Comparison of ENCODE assay signal across 25 mouse cellular contexts in genomic region chr4:62440986-62441385, GRCm38 (mm10). TPM values are rescaled to one million over a fixed set of nuclear protein-coding genes. Genes with fewer than 3 reads are reported as not detected.
DNase-seq lines count a peak whose midpoint lies in the region; TF ChIP-seq lines count a peak whose summit lies in the region.
"Had no signal": no experiment of that assay in that cellular context is flagged by ENCODE, and none has a peak within 500 bp of the region (broad histone marks: within the 10 kb centered on the region; RNA-seq: fewer than 3 reads in every experiment).

No protein-coding gene starts in this region.

- DNase-seq in cerebellum, adult 18-20 months, result peak; percentile 7 to 23
- DNase-seq in cerebellum, postnatal 4 days (ENCODE audit: low spot score in 2 of 2), result no peak
- DNase-seq in 3134 (ENCODE audit: extremely low read depth, insufficient read length, low spot score), result peak; percentile 36
- DNase-seq in NIH3T3 (ENCODE audit: low read depth), result peak; percentile 83
- no peak for DNase-seq in layer of hippocampus, adult 2 months (ENCODE audit: low spot score in 2 of 2)
- no peak for DNase-seq in ovary, adult 18-20 months (ENCODE audit: low spot score)
- DNase-seq: adrenal gland, adult 2 months; adrenal gland, postnatal 14 days; embryo, embryonic 11 days; gastrocnemius, postnatal 10 days; gastrocnemius, postnatal 36 days; heart, adult 2 months; heart, postnatal 14 days; heart, postnatal 4 days had no signal

- H3K27ac ChIP-seq in layer of hippocampus, adult 2 months, result no peak overlapping the region
- H3K27ac ChIP-seq: embryonic facial prominence, embryonic 10.5 days; embryonic facial prominence, embryonic 13.5 days; forebrain, embryonic 12.5 days; forebrain, embryonic 15.5 days; heart, adult 2 months; heart, embryonic 10.5 days; heart, embryonic 13.5 days; hindbrain, embryonic 14.5 days; hindbrain, postnatal 0 days had no signal

- TF ChIP-seq CTCF in layer of hippocampus, adult 2 months (conservative IDR thresholded peaks at IDR 0.05), result no peak

- H3K4me3 ChIP-seq in layer of hippocampus, adult 2 months, result no peak overlapping the region
- H3K4me3 ChIP-seq: embryonic facial prominence, embryonic 10.5 days; embryonic facial prominence, embryonic 13.5 days; erythroblast, embryonic 14.5 days; forebrain, embryonic 12.5 days; forebrain, embryonic 15.5 days; heart, adult 2 months; heart, embryonic 10.5 days; heart, embryonic 13.5 days had no signal

RNA-seq across cellular contexts. Expression of gene Rnf183, which starts 5.9 kb away (rescaled TPM):
- not detected for total RNA-seq in layer of hippocampus, adult 2 months (2021)
- total RNA-seq: adrenal gland, postnatal 14 days; gastrocnemius, adult 18-20 months; gastrocnemius, postnatal 10 days; gastrocnemius, postnatal 36 days; granulocyte monocyte progenitor cell, adult 5-6 weeks; heart, adult 2 months; heart, postnatal 14 days; heart, postnatal 4 days had no signal

RNA-seq across cellular contexts. Expression of gene Wdr31, which starts 29.7 kb away (rescaled TPM):
- total RNA-seq in layer of hippocampus, adult 2 months (2021), result 1 to 10 TPM; 7.3 to 8.3 TPM

RNA-seq across cellular contexts. Expression of gene Prpf4, which starts 32.4 kb away (rescaled TPM):
- total RNA-seq in layer of hippocampus, adult 2 months (2021), result 10 to 100 TPM; 13.2 to 13.3 TPM

RNA-seq across cellular contexts. Expression of gene Cdc26, which starts 32.5 kb away (rescaled TPM):
- total RNA-seq in layer of hippocampus, adult 2 months (2021), result 10 to 100 TPM; 49.0 to 51.3 TPM

RNA-seq across cellular contexts. Expression of gene Bspry, which starts 38.9 kb away (rescaled TPM):
- total RNA-seq in layer of hippocampus, adult 2 months (2021), result under 1 TPM; 0.64 to 0.69 TPM
- total RNA-seq: gastrocnemius, adult 18-20 months; granulocyte monocyte progenitor cell, adult 5-6 weeks; heart, postnatal 4 days had no signal

Comparison
In these comparisons a context has a peak if more than half of its experiments do, and no peak if none do; other contexts are left out.
1. DNase-seq: peak in cerebellum, adult 18-20 months (2 of 2), 3134 (single experiment) and NIH3T3 (single experiment); none in cerebellum, postnatal 4 days (0 of 2), layer of hippocampus, adult 2 months (0 of 2) and ovary, adult 18-20 months (single experiment).